Mouse (Mus musculus) erythroblast, embryonic 14.5 days (primary cell): ENCODE measurements around the gene Gm37240.

ENCODE experiments used
- GATA1 ChIP-seq: IDR thresholded peaks from 2 replicates; pipeline ENCODE4 v1.6.1; 2012; ENCODE audit warnings: low read length, inconsistent platforms, mixed read lengths
- TAL1 ChIP-seq: IDR thresholded peaks from 3 replicates; pipeline ENCODE4 v1.6.1; 2012; ENCODE audit warnings: low read length, inconsistent platforms, mixed read lengths

- TF ChIP-seq GATA1 (no peak), TAL1 (no peak)
Observed at GRCm38 (mm10) chr3:85749348-85749747, 138.0 kb downstream of the Gm37240 start.
